Mouse (Mus musculus) lung, postnatal 0 days (tissue): ENCODE measurements around the gene Yif1b.

Source experiments
- CTCF ChIP-seq: IDR thresholded peaks from 2 replicates; pipeline ENCODE4 v1.5.1; 2016; ENCODE audit warnings: antibody characterized with exemption, mild to moderate bottlenecking
- EP300 ChIP-seq: IDR thresholded peaks from 2 replicates; pipeline ENCODE4 v1.6.1; 2016; ENCODE audit warnings: antibody characterized with exemption, mild to moderate bottlenecking, control low read depth

GRCm38 (mm10) chr7:29255875-29256274 is 17.7 kb downstream of the Yif1b start:
- TF ChIP-seq CTCF = no peak
- no peak for TF ChIP-seq EP300
